Mouse (Mus musculus): Measurements from ENCODE around the gene 4930535I16Rik.

DNA sequence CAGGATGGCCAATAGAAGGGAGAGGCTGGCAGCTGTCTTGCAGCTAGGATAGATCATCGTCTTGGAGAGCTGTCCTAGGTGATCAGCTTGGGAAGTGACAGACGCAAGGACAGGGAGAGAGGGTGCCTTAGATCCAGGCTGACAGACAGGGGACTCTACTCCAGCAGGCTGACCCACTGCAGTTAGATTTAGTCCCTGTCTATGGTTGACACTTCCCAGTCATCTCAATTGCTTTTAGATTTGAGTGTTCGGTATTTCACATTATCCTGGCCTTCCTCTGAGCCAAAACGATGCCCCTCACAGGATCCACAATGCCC, 39.6 kb upstream of the 4930535I16Rik start:
- no peak for TF ChIP-seq POLR2AphosphoS2 (IDR thresholded peaks at IDR 0.05; ENCODE audit: insufficient read length, low read depth)
- no peak for TF ChIP-seq MYOG (IDR thresholded peaks at IDR 0.05; ENCODE audit: control insufficient read depth in 1 of 3, insufficient read depth in 1 of 3, insufficient read length in 2 of 3, low read depth in 2 of 3)
- TF ChIP-seq POLR2A (IDR thresholded peaks at IDR 0.05; ENCODE audit: insufficient read length, low read depth): no peak
- no peak for TF ChIP-seq TCF3 (IDR thresholded peaks at IDR 0.05; ENCODE audit: insufficient read length, low read depth)
- no peak for TF ChIP-seq TCF12 (IDR thresholded peaks at IDR 0.05; ENCODE audit: insufficient read depth, poor library complexity, severe bottlenecking)
- TF ChIP-seq REST (IDR thresholded peaks at IDR 0.05; ENCODE audit: insufficient read depth, insufficient read length): no peak
- TF ChIP-seq MAX (IDR thresholded peaks at IDR 0.05; ENCODE audit: low read depth): no peak
- no peak for TF ChIP-seq USF1 (IDR thresholded peaks at IDR 0.05; ENCODE audit: low read depth)

Data from myocyte (in vitro differentiated cells).